Mouse (Mus musculus) Patski (cell line): Measurements from ENCODE around the gene D630045J12Rik. TPM values are rescaled to one million over a fixed set of nuclear protein-coding genes. Genes with fewer than 3 reads are reported as not detected.

Source experiments
- ATAC-seq: fragments of 100-300 bp; one replicate; pipeline ENCODE4 v1.8.0; 2021
- CTCF ChIA-PET: fragments of 350-600 bp; sonication (Branson Sonifier 250); formaldehyde crosslinking; loops from one replicate; lab custom pipeline; 2022; ENCODE audit warnings: inconsistent platforms; lab: Charles Lee
- POLR2A ChIA-PET: fragments of 350-600 bp; sonication (Branson Sonifier 250); formaldehyde crosslinking; loops from one replicate; lab custom pipeline; 2022; ENCODE audit warnings: antibody characterized with exemption, inconsistent platforms; lab: Charles Lee
- DNase-seq: peaks from one replicate; pipeline ENCODE4 v3.0.0-alpha.2; 2011; ENCODE audit warnings: low read depth, low spot score
- H3K27me3 ChIP-seq: fragments of 371-371 bp; one replicate; pipeline ENCODE4 v1.5.1; 2021
- CTCF ChIP-seq: fragments of 100-300 bp; IDR thresholded peaks from one replicate; pipeline ENCODE4 v1.5.1; 2021
- in situ Hi-C: fragments of 300-500 bp; cut with MboI; formaldehyde crosslinking; loops from 3 replicates; pipeline ENCODE4 v1.11.1; 2018; ENCODE audit warnings: low pct_unique_long_range_greater_than_20kb, mixed read lengths
- polyA plus RNA-seq: library from polyadenylated mRNA; unstranded; gene quantifications from one replicate; pipeline ENCODE4 v1.2.3, GENCODE M21; 2021

D630045J12Rik gene
- polyA plus RNA-seq, 1 experiment from 2014 or later: 6.5 TPM

GRCm38 (mm10) chr6:38103775-38104174, 150.0 kb downstream of the D630045J12Rik start:
- POLR2A ChIA-PET: interaction anchor here (0.6 kb wide), 1 partner anchor 28 kb away, joined by 4 read pairs; no protein-coding TSS in a partner anchor
- ATAC-seq (no peak), DNase-seq (no peak)
- CTCF ChIA-PET: interaction anchor here (1.6 kb wide), 1 partner anchor 31 kb away, joined by 4 read pairs; no protein-coding TSS in a partner anchor
- no peaks in the 10 kb centered on the region for H3K27me3 ChIP-seq
- in situ Hi-C loops: no loop called here
- TF ChIP-seq CTCF: no peak

- ChIA-PET CTCF (interaction anchor here (0.8 to 1.6 kb wide), 2 partner anchors 10 to 30 kb away, joined by 3 to 4 read pairs; no protein-coding TSS in a partner anchor), POLR2A (no interaction called here)
- in situ Hi-C loops: no loop called here
- no peak for DNase-seq
- ATAC-seq: no peak
- H3K27me3 ChIP-seq: no peaks in the 10 kb centered on the region
- TF ChIP-seq CTCF: no peak
Observed at GRCm38 (mm10) chr6:38102216-38102795, 151.5 kb downstream of the D630045J12Rik start.

- no peak for TF ChIP-seq CTCF
Observed at GRCm38 (mm10) chr6:38096961-38097370, 156.8 kb downstream of the D630045J12Rik start.

GRCm38 (mm10) chr6:38094701-38095100, 159.1 kb downstream of the D630045J12Rik start:
- ChIA-PET POLR2A (no interaction called here), CTCF (interaction anchor here (1.2 kb wide), 1 partner anchor 11 kb away, joined by 3 read pairs; no protein-coding TSS in a partner anchor)
- no peak for TF ChIP-seq CTCF
- in situ Hi-C loops: no loop called here
- no peak for DNase-seq
- ATAC-seq: no peak
- H3K27me3 ChIP-seq: no peaks in the 10 kb centered on the region

More at GRCm38 (mm10) chr6:38096961-38097370, 156.8 kb downstream of the D630045J12Rik start:
- in situ Hi-C loops: no loop called here
- DNase-seq (no peak), ATAC-seq (no peak)
- H3K27me3 ChIP-seq: no peaks in the 10 kb centered on the region
- CTCF ChIA-PET: no interaction called here
- POLR2A ChIA-PET: no interaction called here

- ChIA-PET CTCF (interaction anchor here (0.9 to 1.6 kb wide), 4 partner anchors 14 to 64 kb away, joined by 3 to 6 read pairs (median 4); no protein-coding TSS in a partner anchor), POLR2A (no interaction called here)
- no peak for TF ChIP-seq CTCF
- ATAC-seq (peak; percentile 84), DNase-seq (peak; percentile 71)
- H3K27me3 ChIP-seq: no peaks in the 10 kb centered on the region
- in situ Hi-C loops: no loop called here
Observed at GRCm38 (mm10) chr6:38092539-38092938, 161.3 kb downstream of the D630045J12Rik start.

- H3K27me3 ChIP-seq: no peaks in the 10 kb centered on the region
- TF ChIP-seq CTCF: no peak
- in situ Hi-C loops: no loop called here
- ATAC-seq (no peak), DNase-seq (no peak)
- POLR2A ChIA-PET: no interaction called here
- CTCF ChIA-PET: no interaction called here
Observed at GRCm38 (mm10) chr6:38087242-38088026, 166.4 kb downstream of the D630045J12Rik start.

GRCm38 (mm10) chr6:38083204-38083603, 170.6 kb downstream of the D630045J12Rik start:
- CTCF ChIA-PET: interaction anchor here (1.0 to 1.7 kb wide), 3 partner anchors 17 to 68 kb away, joined by 3 to 4 read pairs (median 3); no protein-coding TSS in a partner anchor
- in situ Hi-C loops: no loop called here
- H3K27me3 ChIP-seq: no peaks in the 10 kb centered on the region
- ATAC-seq (no peak), DNase-seq (no peak)
- TF ChIP-seq CTCF: no peak
- POLR2A ChIA-PET: interaction anchor here (0.6 kb wide), 1 partner anchor 14 kb away, joined by 3 read pairs; no protein-coding TSS in a partner anchor

GRCm38 (mm10) chr6:38081727-38082341, 172.0 kb downstream of the D630045J12Rik start:
- in situ Hi-C loops: no loop called here
- peak; percentile 94 for ATAC-seq
- ChIA-PET CTCF (interaction anchor here (0.8 to 1.7 kb wide), 6 partner anchors 10 to 73 kb away, joined by 3 to 6 read pairs (median 4); no protein-coding TSS in a partner anchor), POLR2A (interaction anchor here (0.9 to 1.2 kb wide), 2 partner anchors 9 kb away, joined by 4 to 5 read pairs; no protein-coding TSS in a partner anchor)
- no peak for TF ChIP-seq CTCF
- H3K27me3 ChIP-seq: no peaks in the 10 kb centered on the region
- peak; percentile 93 for DNase-seq

- POLR2A ChIA-PET: no interaction called here
Observed at GRCm38 (mm10) chr6:38080364-38080763, 173.4 kb downstream of the D630045J12Rik start.

GRCm38 (mm10) chr6:38073592-38073991, 180.2 kb downstream of the D630045J12Rik start:
- POLR2A ChIA-PET: interaction anchor here (0.6 kb wide), 1 partner anchor 56 kb away, joined by 3 read pairs; no protein-coding TSS in a partner anchor
- in situ Hi-C loops: no loop called here
- CTCF ChIA-PET: no interaction called here
- no peaks in the 10 kb centered on the region for H3K27me3 ChIP-seq
- ATAC-seq (no peak), DNase-seq (no peak)
- no peak for TF ChIP-seq CTCF

More at GRCm38 (mm10) chr6:38080364-38080763, 173.4 kb downstream of the D630045J12Rik start:
- DNase-seq (no peak), ATAC-seq (no peak)
- CTCF ChIA-PET: interaction anchor here (1.4 kb wide), 1 partner anchor 9 kb away, joined by 3 read pairs; no protein-coding TSS in a partner anchor
- in situ Hi-C loops: no loop called here
- TF ChIP-seq CTCF: no peak
- no peaks in the 10 kb centered on the region for H3K27me3 ChIP-seq

Other genes with a start within 250 kb of the D630045J12Rik start
- gene Svopl, start 207.0 kb downstream of the D630045J12Rik start, polyA plus RNA-seq: not detected
- gene Tmem213, start 144.8 kb downstream of the D630045J12Rik start, polyA plus RNA-seq: not detected
- gene Atp6v0a4, start 129.4 kb downstream of the D630045J12Rik start, polyA plus RNA-seq: 2.5 TPM
- 4.0 TPM for gene Zc3hav1l, start 45.2 kb upstream of the D630045J12Rik start, polyA plus RNA-seq
- gene Zc3hav1, start 100.6 kb upstream of the D630045J12Rik start, polyA plus RNA-seq: 32.7 TPM
- gene Ttc26, start 127.5 kb upstream of the D630045J12Rik start, polyA plus RNA-seq: 13.2 TPM
- 10.6 TPM for gene Ubn2, start 179.9 kb upstream of the D630045J12Rik start, polyA plus RNA-seq